Mouse (Mus musculus): ENCODE results near the gene Baat. TPM values are rescaled to one million over a fixed set of nuclear protein-coding genes. Genes with fewer than 3 reads are reported as not detected.
A peak's percentile ranks its signal among the peaks of the same experiment; 100 is the strongest.

Gene Baat
- polyA plus RNA-seq (2012; ENCODE audit: insufficient read depth, insufficient read length, missing spikeins) = not detected in 2 replicates

DNA sequence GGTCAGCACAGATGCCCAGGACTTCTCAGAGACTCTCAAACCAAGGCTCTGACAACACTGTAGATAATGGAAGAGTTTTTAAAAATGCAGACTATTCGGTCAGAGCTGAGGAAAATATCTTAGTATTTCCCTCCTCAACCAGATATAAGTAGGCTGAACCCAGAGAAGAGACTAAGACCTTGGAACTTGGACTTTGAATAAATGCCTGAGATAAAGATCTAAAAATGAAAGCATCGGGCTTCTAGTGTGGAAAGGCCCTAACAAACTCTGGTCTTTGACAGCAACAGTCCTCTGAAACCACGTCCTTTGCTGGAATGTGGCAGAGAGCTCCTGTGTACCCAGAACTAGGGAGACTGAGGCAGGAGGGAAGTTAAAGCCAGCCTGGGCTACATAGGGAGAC lies at the start of gene Baat:
Gene Baat, minus strand, starts transcription at position 172 of the 400 bp plus-strand sequence.
- H3K4me3 ChIP-seq (ENCODE audit: insufficient read depth, low read depth, low read length) = no peak within 1 kb of the TSS
- no peak within 1 kb of the TSS for H3K27ac ChIP-seq (replicated peaks; ENCODE audit: low read depth, low read length)
- no peaks in the 10 kb centered on the region for H3K4me1 ChIP-seq (ENCODE audit: control insufficient read depth, insufficient read depth, insufficient read length, low read length)

- no peak overlapping the region for H3K27ac ChIP-seq (replicated peaks; ENCODE audit: low read depth, low read length)
- no peaks in the 10 kb centered on the region for H3K4me1 ChIP-seq (ENCODE audit: control insufficient read depth, insufficient read depth, insufficient read length, low read length)
- H3K4me3 ChIP-seq (ENCODE audit: insufficient read depth, low read depth, low read length) = no peak overlapping the region
Measured at GRCm38 (mm10) chr4:49553380-49553779, 47.0 kb upstream of the Baat start.

DNA sequence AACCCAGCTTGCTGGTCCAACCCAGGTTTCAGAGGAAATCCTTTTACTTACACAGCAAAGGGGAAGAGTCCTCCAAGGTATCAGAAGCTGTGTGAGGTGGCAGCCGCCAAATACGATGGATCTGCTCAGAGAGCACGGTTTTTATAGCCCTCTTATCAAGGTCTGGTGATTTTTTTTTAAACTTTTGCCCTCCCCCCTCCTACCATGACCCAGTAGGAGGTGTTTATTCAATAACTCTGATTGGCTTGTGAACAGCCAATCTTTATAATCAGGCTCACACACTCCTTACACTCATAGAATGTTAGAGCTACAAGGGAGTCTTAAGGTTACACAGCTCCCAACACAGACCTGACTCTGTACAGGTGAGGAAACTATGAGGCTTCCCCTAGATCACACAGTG lies 43.0 kb upstream of the Baat start, which contains the start of gene Aldob:
Gene Aldob, minus strand, starts transcription at position 164 of the 400 bp plus-strand sequence.
- H3K4me3 ChIP-seq (ENCODE audit: insufficient read depth, low read depth, low read length) = no peak within 1 kb of the TSS
- H3K4me1 ChIP-seq (ENCODE audit: control insufficient read depth, insufficient read depth, insufficient read length, low read length) = no peaks in the 10 kb centered on the region
- no peak within 1 kb of the TSS for H3K27ac ChIP-seq (replicated peaks; ENCODE audit: low read depth, low read length)

DNA sequence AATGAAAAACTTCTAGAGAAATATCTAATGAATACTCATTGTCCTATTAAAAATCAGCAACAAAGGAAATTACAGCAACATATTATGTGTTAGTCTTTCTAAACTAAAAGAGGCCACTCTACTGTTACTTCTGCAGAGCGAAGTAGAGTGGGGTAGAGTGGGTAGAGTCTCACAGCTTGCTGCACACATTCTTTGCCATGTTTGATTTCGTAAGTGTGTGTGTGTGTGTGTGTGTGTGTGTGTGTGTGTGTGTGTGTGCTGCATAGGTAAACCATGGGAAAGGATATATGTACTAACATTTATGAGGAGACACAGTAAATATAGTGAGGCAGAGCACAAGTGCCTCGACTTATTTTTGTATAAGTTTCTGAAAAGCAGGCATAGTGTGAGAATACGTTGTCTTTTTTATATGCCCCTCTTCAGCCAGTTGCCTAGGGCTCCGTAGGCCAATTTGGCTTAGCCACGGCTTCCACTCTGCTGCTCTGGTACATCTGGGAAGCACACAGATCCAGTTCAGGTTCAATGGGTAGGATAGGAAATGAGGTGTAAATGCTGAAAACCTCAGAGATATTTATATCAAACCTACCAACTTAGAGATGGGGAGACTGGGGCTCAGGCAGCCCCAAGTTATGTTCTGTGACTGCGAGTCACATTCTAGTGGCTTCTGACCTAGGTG lies 41.3 kb upstream of the Baat start:
- Histone ChIP-seq H3K4me1 (ENCODE audit: control insufficient read depth, insufficient read depth, insufficient read length, low read length) (no peaks in the 10 kb centered on the region), H3K27ac (replicated peaks; ENCODE audit: low read depth, low read length) (no peak overlapping the region), H3K4me3 (ENCODE audit: insufficient read depth, low read depth, low read length) (no peak overlapping the region)

GRCm38 (mm10) chr4:49546873-49547543 lies 40.7 kb upstream of the Baat start:
- Histone ChIP-seq H3K4me1 (ENCODE audit: control insufficient read depth, insufficient read depth, insufficient read length, low read length) (no peaks in the 10 kb centered on the region), H3K27ac (replicated peaks; ENCODE audit: low read depth, low read length) (no peak overlapping the region), H3K4me3 (ENCODE audit: insufficient read depth, low read depth, low read length) (no peak overlapping the region)

GRCm38 (mm10) chr4:49546026-49546425 lies 39.7 kb upstream of the Baat start:
- Histone ChIP-seq H3K4me1 (ENCODE audit: control insufficient read depth, insufficient read depth, insufficient read length, low read length) (no peaks in the 10 kb centered on the region), H3K27ac (replicated peaks; ENCODE audit: low read depth, low read length) (no peak overlapping the region), H3K4me3 (ENCODE audit: insufficient read depth, low read depth, low read length) (no peak overlapping the region)

- Histone ChIP-seq H3K27ac (replicated peaks; ENCODE audit: low read depth, low read length) (no peak overlapping the region), H3K4me1 (ENCODE audit: control insufficient read depth, insufficient read depth, insufficient read length, low read length) (no peaks in the 10 kb centered on the region), H3K4me3 (ENCODE audit: insufficient read depth, low read depth, low read length) (no peak overlapping the region)
Measured at GRCm38 (mm10) chr4:49540966-49541365, 34.6 kb upstream of the Baat start.

GRCm38 (mm10) chr4:49539665-49540064 lies 33.3 kb upstream of the Baat start:
- Histone ChIP-seq H3K27ac (replicated peaks; ENCODE audit: low read depth, low read length) (no peak overlapping the region), H3K4me3 (ENCODE audit: insufficient read depth, low read depth, low read length) (no peak overlapping the region), H3K4me1 (ENCODE audit: control insufficient read depth, insufficient read depth, insufficient read length, low read length) (no peaks in the 10 kb centered on the region)

DNA sequence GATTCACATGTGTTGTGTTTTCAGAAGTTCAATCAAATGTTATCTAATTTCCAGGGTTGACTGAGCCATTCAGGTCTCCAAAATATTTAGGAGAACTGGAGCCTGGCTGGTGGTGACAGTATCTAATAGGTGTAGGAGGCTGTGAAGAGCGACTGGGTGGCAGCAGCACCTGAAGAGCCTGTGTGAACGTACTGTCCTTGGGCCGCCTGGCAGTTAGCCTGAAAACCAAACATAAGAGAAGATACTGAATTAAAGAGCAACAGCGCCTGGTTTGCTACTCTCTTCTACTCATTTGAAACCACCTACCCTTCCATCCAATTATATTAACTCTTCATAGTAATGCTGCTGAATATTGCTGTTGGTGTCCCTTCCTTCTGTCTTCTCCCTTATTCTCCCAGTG lies 30.3 kb upstream of the Baat start:
- Histone ChIP-seq H3K4me3 (ENCODE audit: insufficient read depth, low read depth, low read length) (no peak overlapping the region), H3K27ac (replicated peaks; ENCODE audit: low read depth, low read length) (no peak overlapping the region)

DNA sequence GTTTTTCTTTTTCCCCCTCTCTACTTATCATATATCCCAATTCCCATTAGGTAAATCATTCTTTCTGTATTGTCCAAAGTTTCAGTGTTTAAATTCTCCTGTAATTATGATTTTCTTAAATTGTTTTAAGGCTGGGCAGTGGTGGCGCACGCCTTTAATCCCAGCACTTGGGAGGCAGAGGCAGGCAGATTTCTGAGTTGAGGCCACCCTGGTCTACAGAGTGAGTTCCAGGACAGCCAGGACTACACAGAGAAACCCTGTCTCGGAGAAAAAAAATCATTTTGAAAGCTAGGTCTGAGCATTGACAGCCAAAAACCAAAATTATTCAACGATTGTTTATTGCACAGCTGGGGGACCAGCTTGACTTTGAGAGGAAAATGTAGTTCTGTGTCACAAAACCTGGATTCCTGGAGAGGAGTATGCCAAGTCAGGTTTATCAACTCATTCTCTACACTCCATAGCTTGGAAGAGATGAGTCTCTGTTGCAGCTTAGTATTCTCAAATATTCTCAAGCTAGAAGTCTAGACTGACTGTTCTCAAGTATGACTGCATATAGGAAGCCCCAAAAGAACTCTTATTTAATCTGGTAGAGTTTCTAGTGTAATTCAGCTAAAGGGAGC lies 29.4 kb upstream of the Baat start:
- Histone ChIP-seq H3K27ac (replicated peaks; ENCODE audit: low read depth, low read length) (no peak overlapping the region), H3K4me1 (ENCODE audit: control insufficient read depth, insufficient read depth, insufficient read length, low read length) (no peaks in the 10 kb centered on the region), H3K4me3 (ENCODE audit: insufficient read depth, low read depth, low read length) (no peak overlapping the region)

More for the DNA sequence above, 30.3 kb upstream of the Baat start:
- H3K4me1 ChIP-seq (ENCODE audit: control insufficient read depth, insufficient read depth, insufficient read length, low read length) = no peaks in the 10 kb centered on the region

- no peak overlapping the region for H3K4me3 ChIP-seq (ENCODE audit: insufficient read depth, low read depth, low read length)
- H3K27ac ChIP-seq (replicated peaks; ENCODE audit: low read depth, low read length) = no peak overlapping the region
Measured at GRCm38 (mm10) chr4:49535036-49535435, 28.7 kb upstream of the Baat start.

GRCm38 (mm10) chr4:49522576-49522975 lies 16.2 kb upstream of the Baat start:
- Histone ChIP-seq H3K27ac (replicated peaks; ENCODE audit: low read depth, low read length) (no peak overlapping the region), H3K4me3 (ENCODE audit: insufficient read depth, low read depth, low read length) (peak overlapping the region; percentile 29; the same call in 1 of the 2 replicates), H3K4me1 (ENCODE audit: control insufficient read depth, insufficient read depth, insufficient read length, low read length) (peaks cover 6% of the 10 kb centered on the region)

More at GRCm38 (mm10) chr4:49535036-49535435, 28.7 kb upstream of the Baat start:
- H3K4me1 ChIP-seq (ENCODE audit: control insufficient read depth, insufficient read depth, insufficient read length, low read length) = no peaks in the 10 kb centered on the region

DNA sequence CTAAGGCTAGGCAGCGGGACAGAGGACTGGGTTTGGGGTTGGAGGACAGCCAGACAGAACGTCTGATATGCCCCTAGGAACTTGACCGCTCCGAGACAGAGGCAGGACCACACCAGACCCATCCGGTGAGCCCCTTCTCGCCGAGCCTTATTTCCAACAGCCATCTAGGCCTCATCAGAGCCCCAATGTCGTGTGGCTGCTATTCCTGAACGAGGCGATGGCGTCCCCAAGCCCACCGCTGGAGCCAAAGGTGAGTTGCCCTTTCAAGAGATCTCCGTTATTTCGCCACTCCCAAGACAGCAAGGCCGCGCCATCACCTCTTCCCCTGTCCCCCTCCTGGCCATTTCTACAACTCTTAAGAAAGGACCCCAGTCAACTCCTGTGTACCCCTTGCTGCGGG lies 15.0 kb upstream of the Baat start:
- H3K27ac ChIP-seq (replicated peaks; ENCODE audit: low read depth, low read length) = peak overlapping the region; percentile 29; the same call in 1 of the 2 replicates
- peak overlapping the region; percentile 85 for H3K4me3 ChIP-seq (ENCODE audit: insufficient read depth, low read depth, low read length)
- H3K4me1 ChIP-seq (ENCODE audit: control insufficient read depth, insufficient read depth, insufficient read length, low read length) = peaks cover 6% of the 10 kb centered on the region

DNA sequence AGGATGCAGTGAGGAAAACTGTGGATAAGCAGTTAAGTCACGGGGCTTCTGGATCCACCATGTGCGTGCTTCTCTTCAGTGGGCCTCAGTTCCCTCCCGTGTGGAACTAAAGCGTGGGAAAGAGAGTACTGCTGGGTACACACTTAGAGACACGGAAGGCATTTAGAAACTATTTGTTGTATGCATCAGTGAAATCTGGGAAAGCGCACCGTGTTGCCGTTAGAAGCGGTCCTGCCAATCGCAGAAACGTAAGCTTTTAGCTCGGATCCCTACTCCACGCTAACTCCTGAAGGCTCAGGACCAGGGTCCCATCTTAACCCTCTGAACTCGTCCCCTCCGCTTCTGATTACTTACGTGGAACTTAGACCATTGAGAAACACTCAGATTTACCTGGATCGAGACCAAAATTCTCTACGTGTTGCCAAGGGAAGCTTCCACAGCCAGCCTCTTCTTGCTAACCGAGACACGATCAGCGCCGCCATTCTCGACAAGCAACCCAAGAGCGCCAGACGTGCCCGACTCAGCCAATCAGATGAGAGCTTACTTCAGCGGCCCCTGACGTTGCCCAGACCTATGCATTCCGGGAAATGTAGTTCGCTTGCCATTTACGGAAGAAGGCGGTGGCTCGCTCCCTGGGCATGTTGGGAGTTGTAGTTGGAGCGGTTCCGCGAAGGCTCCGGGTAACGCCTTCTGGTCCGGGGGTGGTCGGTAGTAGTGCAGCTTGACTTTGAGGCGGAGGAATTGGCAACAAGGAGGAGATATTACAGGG lies 14.4 kb upstream of the Baat start, which contains the start of the genes Mrpl50 and Zfp189:
Gene Mrpl50, minus strand, starts transcription at position 522 of the 769 bp plus-strand sequence.
Gene Zfp189, plus strand, starts transcription at position 605 of the 769 bp plus-strand sequence.
- H3K4me1 ChIP-seq (ENCODE audit: control insufficient read depth, insufficient read depth, insufficient read length, low read length) = peaks cover 6% of the 10 kb centered on the region

DNA sequence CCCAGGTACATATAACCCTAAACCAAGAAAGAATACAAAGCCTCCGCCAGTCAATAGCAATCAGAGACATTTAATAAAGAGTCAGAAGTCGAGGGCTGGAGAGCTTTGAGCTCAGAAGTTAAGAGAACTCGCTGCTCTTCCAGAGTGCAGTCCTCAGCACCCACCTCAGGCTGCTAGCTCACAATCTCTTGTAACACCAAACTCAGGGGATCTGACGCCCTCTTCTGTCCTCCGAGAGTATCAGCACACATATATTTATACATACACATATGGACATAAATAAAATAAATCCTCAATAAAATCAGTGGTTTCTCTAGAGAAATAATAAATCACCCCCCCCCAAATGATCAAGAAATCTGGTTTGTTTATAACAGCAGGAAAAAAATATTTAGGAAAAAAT lies 13.1 kb upstream of the Baat start:
- H3K4me1 ChIP-seq (ENCODE audit: control insufficient read depth, insufficient read depth, insufficient read length, low read length) = peaks cover 6% of the 10 kb centered on the region
- no peak overlapping the region for H3K27ac ChIP-seq (replicated peaks; ENCODE audit: low read depth, low read length)
- H3K4me3 ChIP-seq (ENCODE audit: insufficient read depth, low read depth, low read length) = no peak overlapping the region

More for the DNA sequence above, 14.4 kb upstream of the Baat start, which contains the start of the genes Mrpl50 and Zfp189:
- Histone ChIP-seq H3K4me3 (ENCODE audit: insufficient read depth, low read depth, low read length) (peak within 1 kb of the TSS; percentile 85), H3K27ac (replicated peaks; ENCODE audit: low read depth, low read length) (peak within 1 kb of the TSS; percentile 78)
